Mouse (Mus musculus): ENCODE data around the gene Sarnp.

- no peak for TF ChIP-seq CTCF (IDR thresholded peaks at IDR 0.05; ENCODE audit: low read depth, low read length)
- TF ChIP-seq POLR2A (IDR thresholded peaks at IDR 0.05; ENCODE audit: insufficient read depth, low read length) = no peak
Observed at GRCm38 (mm10) chr10:128807018-128807417, 10.1 kb upstream of the Sarnp start.
